Mouse (Mus musculus): ENCODE measurements around the gene Sctr.

DNA sequence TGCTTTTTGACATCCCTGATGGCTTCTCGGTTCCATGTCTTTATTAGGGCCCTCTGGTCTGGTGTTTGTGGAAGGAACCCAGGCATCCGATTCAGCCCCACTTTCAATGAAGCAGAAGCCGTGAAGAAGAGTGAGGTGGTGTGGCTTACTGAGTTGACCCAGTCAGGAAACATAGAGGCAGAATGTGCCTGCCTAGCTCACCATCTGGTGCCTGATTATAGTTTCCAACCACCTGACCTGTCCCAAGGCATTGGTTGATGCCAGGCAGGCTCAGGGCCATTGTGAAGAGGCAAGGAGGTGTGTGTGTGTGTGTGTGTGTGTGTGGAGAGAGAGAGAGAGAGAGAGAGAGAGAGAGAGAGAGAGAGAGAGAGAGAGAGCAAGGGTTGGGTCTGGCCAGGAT, 23.8 kb downstream of the Sctr start:
- no peak for TF ChIP-seq POLR2A (IDR thresholded peaks at IDR 0.05; ENCODE audit: extremely low read depth, insufficient read depth, low read length)
- TF ChIP-seq CTCF (IDR thresholded peaks at IDR 0.05; ENCODE audit: low read depth, low read length) = no peak
